Mouse (Mus musculus) liver, embryonic 14.5 days (tissue): ENCODE measurements around the gene Prpf31.

ENCODE experiments used
- CTCF ChIP-seq: IDR thresholded peaks from 2 replicates; pipeline ENCODE4 v1.5.1; 2016; ENCODE audit warnings: antibody characterized with exemption, low read depth, control low read depth
- EP300 ChIP-seq: IDR thresholded peaks from 2 replicates; pipeline ENCODE4 v1.6.1; 2016; ENCODE audit warnings: antibody characterized with exemption, low read depth

GRCm38 (mm10) chr7:3666921-3667391, 37.2 kb downstream of the Prpf31 start:
- no peak for TF ChIP-seq EP300
- TF ChIP-seq CTCF, result peak; percentile 43
